Mouse (Mus musculus) liver, postnatal 0 days (tissue): Measurements from ENCODE around the gene Ptpn13.

ENCODE experiments used
- CTCF ChIP-seq: sonication (generic); IDR thresholded peaks from 2 replicates; pipeline ENCODE4 v1.5.1; 2016; ENCODE audit warnings: antibody characterized with exemption, low read depth
- EP300 ChIP-seq: IDR thresholded peaks from 2 replicates; pipeline ENCODE4 v1.6.1; 2016; ENCODE audit warnings: antibody characterized with exemption, low read depth, mild to moderate bottlenecking

DNA sequence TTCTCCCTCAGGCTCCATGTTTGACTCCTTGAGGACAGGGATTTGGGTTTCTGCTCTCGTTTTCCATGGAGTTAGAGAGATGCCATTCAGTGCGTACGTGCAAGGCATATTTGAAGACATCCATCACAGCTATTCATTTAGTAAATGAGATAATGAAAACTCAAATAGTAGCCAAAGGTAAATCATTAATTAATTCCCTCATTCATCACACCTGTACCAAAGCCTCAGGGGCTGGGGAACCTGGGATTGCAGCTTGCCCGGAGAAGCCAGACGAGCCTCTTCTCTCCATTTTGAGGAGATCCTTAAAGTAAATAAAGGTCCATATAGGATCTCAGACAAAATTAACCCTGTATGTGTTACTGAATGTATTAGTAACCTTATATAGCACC lies 1.1 kb upstream of the Ptpn13 start:
- no peak for TF ChIP-seq CTCF
- no peak for TF ChIP-seq EP300
